Mouse (Mus musculus): ENCODE measurements around the gene Dnajc6. TPM values are rescaled to one million over a fixed set of nuclear protein-coding genes. Genes with fewer than 3 reads are reported as not detected.

The Dnajc6 gene
- total RNA-seq, 4 experiments from 2014 or later = 267 to 340 (median 308) TPM

GRCm38 (mm10) chr4:101506372-101506771 lies 9.9 kb downstream of the Dnajc6 start:
- DNase-seq (ENCODE audit: low spot score in 2 of 2) = no peak

- peak; percentile 62 to 79 for DNase-seq (ENCODE audit: low spot score in 2 of 2)
Observed at GRCm38 (mm10) chr4:101507571-101508422, 11.3 kb downstream of the Dnajc6 start.

GRCm38 (mm10) chr4:101508431-101508830 lies 12.0 kb downstream of the Dnajc6 start:
- DNase-seq (ENCODE audit: low spot score in 2 of 2) = no peak

GRCm38 (mm10) chr4:101508851-101509577 lies 12.6 kb downstream of the Dnajc6 start:
- DNase-seq (ENCODE audit: low spot score in 2 of 2) = peak; percentile 28 to 36

GRCm38 (mm10) chr4:101510111-101510903 lies 13.9 kb downstream of the Dnajc6 start:
- DNase-seq (ENCODE audit: low spot score in 2 of 2) = no peak

GRCm38 (mm10) chr4:101510904-101511210 lies 14.4 kb downstream of the Dnajc6 start:
- DNase-seq (ENCODE audit: low spot score in 2 of 2) = no peak

- DNase-seq (ENCODE audit: low spot score in 2 of 2) = no peak
Observed at GRCm38 (mm10) chr4:101511768-101512521, 15.5 kb downstream of the Dnajc6 start.

GRCm38 (mm10) chr4:101513251-101513650 lies 16.8 kb downstream of the Dnajc6 start:
- no peak for DNase-seq (ENCODE audit: low spot score in 2 of 2)

GRCm38 (mm10) chr4:101515853-101516252 lies 19.4 kb downstream of the Dnajc6 start:
- no peak for DNase-seq (ENCODE audit: low spot score in 2 of 2)

GRCm38 (mm10) chr4:101516434-101517168 lies 20.2 kb downstream of the Dnajc6 start:
- no peak for DNase-seq (ENCODE audit: low spot score in 2 of 2)

GRCm38 (mm10) chr4:101531901-101532300 lies 35.5 kb downstream of the Dnajc6 start:
- no peak for DNase-seq (ENCODE audit: low spot score in 2 of 2)

- no peak for DNase-seq (ENCODE audit: low spot score in 2 of 2)
Observed at GRCm38 (mm10) chr4:101540516-101540915, 44.1 kb downstream of the Dnajc6 start.

GRCm38 (mm10) chr4:101549958-101550591 lies 53.6 kb downstream of the Dnajc6 start:
- peak in 1 of 2 experiments; percentile 39 for DNase-seq (ENCODE audit: low spot score in 2 of 2)

GRCm38 (mm10) chr4:101550671-101551161 lies 54.3 kb downstream of the Dnajc6 start:
- DNase-seq (ENCODE audit: low spot score in 2 of 2) = peak in 1 of 2 experiments; percentile 28

GRCm38 (mm10) chr4:101551425-101551824 lies 55.0 kb downstream of the Dnajc6 start:
- no peak for DNase-seq (ENCODE audit: low spot score in 2 of 2)

GRCm38 (mm10) chr4:101552372-101552771 lies 55.9 kb downstream of the Dnajc6 start:
- no peak for DNase-seq (ENCODE audit: low spot score in 2 of 2)

- DNase-seq (ENCODE audit: low spot score in 2 of 2) = no peak
Observed at GRCm38 (mm10) chr4:101555016-101555415, 58.6 kb downstream of the Dnajc6 start.

- no peak for DNase-seq (ENCODE audit: low spot score in 2 of 2)
Observed at GRCm38 (mm10) chr4:101560137-101560536, 63.7 kb downstream of the Dnajc6 start.

- peak in 1 of 2 experiments; percentile 35 for DNase-seq (ENCODE audit: low spot score in 2 of 2)
Observed at GRCm38 (mm10) chr4:101562836-101563235, 66.4 kb downstream of the Dnajc6 start.

GRCm38 (mm10) chr4:101563607-101564006 lies 67.2 kb downstream of the Dnajc6 start:
- DNase-seq (ENCODE audit: low spot score in 2 of 2) = no peak
